Mouse (Mus musculus) embryonic fibroblast, embryonic 13.5 days (primary cell): ENCODE measurements around the gene Cyb561. TPM values are rescaled to one million over a fixed set of nuclear protein-coding genes. Genes with fewer than 3 reads are reported as not detected.

Experiments used
- H3K27ac ChIP-seq: 2 replicates; pipeline ENCODE4 v1.5.1; 2012; ENCODE audit warnings: low read length, control low read depth, inconsistent platforms; ENCODE audit not compliant: insufficient read depth
- H3K4me1 ChIP-seq: 2 replicates; pipeline ENCODE4 v1.6.1; 2011; ENCODE audit warnings: low read length; ENCODE audit not compliant: control insufficient read depth, insufficient read depth
- H3K4me3 ChIP-seq: 2 replicates; pipeline ENCODE4 v1.5.1; 2011; ENCODE audit warnings: mild to moderate bottlenecking, control low read depth, low read length; ENCODE audit not compliant: insufficient read depth
- CTCF ChIP-seq: IDR thresholded peaks from 2 replicates; pipeline ENCODE4 v1.5.1; 2011; ENCODE audit warnings: mild to moderate bottlenecking, control low read depth, low read length, moderate library complexity, borderline replicate concordance; ENCODE audit not compliant: insufficient read depth
- POLR2A ChIP-seq: IDR thresholded peaks from 2 replicates; pipeline ENCODE4 v1.6.1; 2011; ENCODE audit warnings: low read depth, mild to moderate bottlenecking, control low read depth, low read length, moderate library complexity
- polyA plus RNA-seq: library from polyadenylated mRNA; stranded (reverse); fragments of >200 nt; gene quantifications from 2 replicates; pipeline ENCODE4 v1.2.4, GENCODE M21; 2011; ENCODE audit warnings: low read depth; ENCODE audit not compliant: missing spikeins, insufficient read length

Gene Cyb561
- polyA plus RNA-seq, 1 experiment = 3.4 TPM

DNA sequence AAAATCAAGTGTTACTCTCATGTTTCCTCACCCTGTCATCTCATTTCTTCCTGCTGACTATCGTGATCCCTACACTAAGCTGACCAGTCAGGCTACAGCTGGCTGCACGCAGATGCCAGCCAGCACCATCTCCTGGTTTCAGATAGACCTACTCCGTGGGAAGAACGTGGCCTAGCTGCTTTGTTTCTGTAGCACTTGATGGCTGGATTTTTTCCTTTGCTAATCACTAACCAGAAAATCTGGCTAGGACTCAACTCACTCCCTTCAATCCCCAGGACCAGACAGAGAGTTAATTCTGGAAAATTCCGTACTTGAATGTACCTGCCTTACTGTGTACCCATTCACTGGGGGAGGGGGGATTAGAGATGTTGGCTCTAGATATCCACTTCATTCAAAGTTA, 25.0 kb downstream of the Cyb561 start:
- Histone ChIP-seq H3K4me3 (no peak overlapping the region), H3K27ac (no peak overlapping the region), H3K4me1 (no peaks in the 10 kb centered on the region)
- TF ChIP-seq POLR2A (no peak), CTCF (no peak)

- H3K4me3 ChIP-seq = no peak overlapping the region
- H3K4me1 ChIP-seq = no peaks in the 10 kb centered on the region
- peak; percentile 53; the same call in 1 of the 2 replicates for TF ChIP-seq CTCF
- TF ChIP-seq POLR2A = no peak
- H3K27ac ChIP-seq = no peak overlapping the region
These were observed 25.8 kb downstream of the Cyb561 start for GRCm38 (mm10) chr11:105927065-105928030.

- H3K4me1 ChIP-seq = no peaks in the 10 kb centered on the region
- no peak overlapping the region for H3K4me3 ChIP-seq
- no peak overlapping the region for H3K27ac ChIP-seq
- no peak for TF ChIP-seq POLR2A
- no peak for TF ChIP-seq CTCF
These were observed 30.1 kb downstream of the Cyb561 start for GRCm38 (mm10) chr11:105922769-105923663.

DNA sequence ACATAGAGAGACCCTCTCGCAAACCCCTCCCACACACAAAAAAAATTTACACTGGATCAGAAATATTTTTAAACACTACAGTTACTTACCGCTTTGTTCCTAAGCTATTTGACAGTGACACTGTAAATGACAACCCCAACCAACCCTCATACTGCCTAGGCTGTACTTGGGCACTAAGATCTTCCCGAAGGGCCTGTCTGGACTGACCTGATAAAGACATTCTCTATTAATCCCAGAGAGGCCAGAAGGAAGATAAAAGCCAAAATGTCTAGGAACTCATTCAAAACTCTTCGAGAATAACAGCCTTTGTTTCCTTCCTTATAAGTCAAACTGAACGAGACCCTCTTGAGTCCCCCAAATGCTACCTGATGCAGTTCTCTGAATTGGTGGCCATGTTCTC, 31.9 kb downstream of the Cyb561 start:
- TF ChIP-seq POLR2A = no peak
- TF ChIP-seq CTCF = no peak
- no peak overlapping the region for H3K4me3 ChIP-seq
- H3K27ac ChIP-seq = no peak overlapping the region
- H3K4me1 ChIP-seq = no peaks in the 10 kb centered on the region

DNA sequence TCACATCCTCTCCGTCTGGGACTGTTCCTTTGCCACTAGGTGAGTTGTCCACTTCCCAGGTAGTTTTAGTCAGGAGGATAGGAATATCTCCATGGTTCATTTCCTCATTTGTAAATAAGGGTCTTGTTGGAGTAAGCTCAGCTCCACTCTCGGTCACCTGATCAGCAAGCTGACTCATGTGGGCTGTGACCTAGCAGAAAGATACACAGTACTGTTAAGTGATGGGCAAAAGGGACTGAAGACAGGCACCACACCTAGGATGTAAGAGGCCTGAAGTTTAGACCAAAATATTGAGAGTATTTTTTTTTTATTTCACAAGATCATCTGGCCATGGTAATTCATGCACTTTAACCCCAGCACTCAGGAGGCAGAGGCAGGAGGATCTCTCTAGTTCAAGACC, 32.3 kb downstream of the Cyb561 start:
- Histone ChIP-seq H3K4me3 (no peak overlapping the region), H3K4me1 (no peaks in the 10 kb centered on the region), H3K27ac (no peak overlapping the region)
- no peak for TF ChIP-seq POLR2A
- TF ChIP-seq CTCF = no peak

GRCm38 (mm10) chr11:105920098-105920785, 32.9 kb downstream of the Cyb561 start:
- TF ChIP-seq CTCF (no peak), POLR2A (no peak)
- no peaks in the 10 kb centered on the region for H3K4me1 ChIP-seq
- H3K27ac ChIP-seq = no peak overlapping the region
- H3K4me3 ChIP-seq = no peak overlapping the region

GRCm38 (mm10) chr11:105913580-105913979, 39.6 kb downstream of the Cyb561 start:
- Histone ChIP-seq H3K4me1 (no peaks in the 10 kb centered on the region), H3K27ac (no peak overlapping the region), H3K4me3 (no peak overlapping the region)
- TF ChIP-seq POLR2A = no peak
- TF ChIP-seq CTCF = no peak

- Histone ChIP-seq H3K4me3 (no peak overlapping the region), H3K4me1 (no peaks in the 10 kb centered on the region), H3K27ac (no peak overlapping the region)
- TF ChIP-seq POLR2A (no peak), CTCF (peak; percentile 22; the same call in 1 of the 2 replicates)
These were observed 41.4 kb downstream of the Cyb561 start for GRCm38 (mm10) chr11:105911592-105912375.
